Mouse (Mus musculus): ENCODE data around the gene Rerg. TPM values are rescaled to one million over a fixed set of nuclear protein-coding genes. Genes with fewer than 3 reads are reported as not detected.

Gene Rerg
- polyA plus RNA-seq, 1 experiment from 2014 or later = 15.4 TPM

- Histone ChIP-seq H3K4me3 (no peak overlapping the region), H3K27ac (no peak overlapping the region), H3K4me1 (peaks cover 14% of the 10 kb centered on the region), H3K36me3 (no peaks in the 10 kb centered on the region), H3K27me3 (no peaks in the 10 kb centered on the region), H3K4me2 (replicated peaks) (no peak overlapping the region), H3K9ac (no peak overlapping the region), H3K9me3 (no peaks in the 10 kb centered on the region)
- 81% methylated on average over 9 of the region's 9 CpGs for WGBS
- ATAC-seq (ENCODE audit: insufficient number of reproducible peaks, insufficient read depth, low FRiP score, low TSS enrichment) = no peak
These were observed 44.9 kb downstream of the Rerg start for GRCm38 (mm10) chr6:137125433-137125832.

- Histone ChIP-seq H3K4me2 (replicated peaks) (no peak overlapping the region), H3K4me1 (peaks cover 14% of the 10 kb centered on the region), H3K27me3 (no peaks in the 10 kb centered on the region), H3K4me3 (no peak overlapping the region), H3K9me3 (no peaks in the 10 kb centered on the region), H3K27ac (no peak overlapping the region), H3K36me3 (no peaks in the 10 kb centered on the region), H3K9ac (no peak overlapping the region)
- 72% methylated on average over 3 of the region's 3 CpGs for WGBS
- ATAC-seq (ENCODE audit: insufficient number of reproducible peaks, insufficient read depth, low FRiP score, low TSS enrichment) = no peak
These were observed 45.3 kb downstream of the Rerg start for GRCm38 (mm10) chr6:137125006-137125405.

- Histone ChIP-seq H3K27ac (no peak overlapping the region), H3K27me3 (no peaks in the 10 kb centered on the region), H3K9me3 (no peaks in the 10 kb centered on the region), H3K4me3 (no peak overlapping the region), H3K4me1 (no peaks in the 10 kb centered on the region), H3K36me3 (no peaks in the 10 kb centered on the region), H3K9ac (no peak overlapping the region), H3K4me2 (replicated peaks) (no peak overlapping the region)
- no peak for ATAC-seq (ENCODE audit: insufficient number of reproducible peaks, insufficient read depth, low FRiP score, low TSS enrichment)
- WGBS = 75% methylated on average over 1 of the region's 1 CpGs
These were observed 53.3 kb downstream of the Rerg start for GRCm38 (mm10) chr6:137116849-137117473.

- 80% methylated on average over 7 of the region's 7 CpGs for WGBS
- H3K4me2 ChIP-seq (replicated peaks) = no peak overlapping the region
- no peak overlapping the region for H3K9ac ChIP-seq
- no peaks in the 10 kb centered on the region for H3K9me3 ChIP-seq
- no peaks in the 10 kb centered on the region for H3K36me3 ChIP-seq
- no peak overlapping the region for H3K4me3 ChIP-seq
- no peaks in the 10 kb centered on the region for H3K4me1 ChIP-seq
- H3K27ac ChIP-seq = no peak overlapping the region
- H3K27me3 ChIP-seq = no peaks in the 10 kb centered on the region
- ATAC-seq (ENCODE audit: insufficient number of reproducible peaks, insufficient read depth, low FRiP score, low TSS enrichment) = no peak
These were observed 55.4 kb downstream of the Rerg start for GRCm38 (mm10) chr6:137114859-137115258.

GRCm38 (mm10) chr6:137111266-137111813 lies 59.0 kb downstream of the Rerg start:
- no peak for ATAC-seq (ENCODE audit: insufficient number of reproducible peaks, insufficient read depth, low FRiP score, low TSS enrichment)
- Histone ChIP-seq H3K4me3 (no peak overlapping the region), H3K4me2 (replicated peaks) (no peak overlapping the region), H3K9me3 (no peaks in the 10 kb centered on the region), H3K27ac (no peak overlapping the region), H3K36me3 (no peaks in the 10 kb centered on the region), H3K27me3 (no peaks in the 10 kb centered on the region), H3K9ac (no peak overlapping the region), H3K4me1 (no peaks in the 10 kb centered on the region)
- WGBS = 89% methylated on average over 9 of the region's 9 CpGs

GRCm38 (mm10) chr6:137110778-137111174 lies 59.5 kb downstream of the Rerg start:
- Histone ChIP-seq H3K36me3 (no peaks in the 10 kb centered on the region), H3K4me1 (no peaks in the 10 kb centered on the region), H3K4me3 (no peak overlapping the region), H3K27me3 (no peaks in the 10 kb centered on the region), H3K27ac (no peak overlapping the region), H3K9ac (no peak overlapping the region), H3K4me2 (replicated peaks) (no peak overlapping the region), H3K9me3 (no peaks in the 10 kb centered on the region)
- ATAC-seq (ENCODE audit: insufficient number of reproducible peaks, insufficient read depth, low FRiP score, low TSS enrichment) = no peak
- 79% methylated on average over 6 of the region's 6 CpGs for WGBS

- H3K27ac ChIP-seq = no peak overlapping the region
- WGBS = 71% methylated on average over 20 of the region's 20 CpGs
These were observed 60.2 kb downstream of the Rerg start for GRCm38 (mm10) chr6:137109811-137110777.

GRCm38 (mm10) chr6:137105285-137105684 lies 65.0 kb downstream of the Rerg start:
- WGBS = 81% methylated on average over 4 of the region's 4 CpGs
- no peak for ATAC-seq (ENCODE audit: insufficient number of reproducible peaks, insufficient read depth, low FRiP score, low TSS enrichment)

More at GRCm38 (mm10) chr6:137109811-137110777, 60.2 kb downstream of the Rerg start:
- no peak overlapping the region for H3K4me3 ChIP-seq
- no peaks in the 10 kb centered on the region for H3K9me3 ChIP-seq
- no peak overlapping the region for H3K4me2 ChIP-seq (replicated peaks)
- H3K9ac ChIP-seq = no peak overlapping the region
- no peaks in the 10 kb centered on the region for H3K4me1 ChIP-seq
- no peaks in the 10 kb centered on the region for H3K27me3 ChIP-seq
- ATAC-seq (ENCODE audit: insufficient number of reproducible peaks, insufficient read depth, low FRiP score, low TSS enrichment) = no peak
- no peaks in the 10 kb centered on the region for H3K36me3 ChIP-seq

GRCm38 (mm10) chr6:137102662-137103179 lies 67.6 kb downstream of the Rerg start:
- 28% methylated on average over 10 of the region's 10 CpGs for WGBS
- Histone ChIP-seq H3K4me2 (replicated peaks) (no peak overlapping the region), H3K27me3 (no peaks in the 10 kb centered on the region), H3K9ac (no peak overlapping the region), H3K36me3 (no peaks in the 10 kb centered on the region), H3K4me3 (no peak overlapping the region), H3K27ac (no peak overlapping the region), H3K4me1 (peaks cover 19% of the 10 kb centered on the region), H3K9me3 (no peaks in the 10 kb centered on the region)
- ATAC-seq (ENCODE audit: insufficient number of reproducible peaks, insufficient read depth, low FRiP score, low TSS enrichment) = no peak

More at GRCm38 (mm10) chr6:137105285-137105684, 65.0 kb downstream of the Rerg start:
- H3K9me3 ChIP-seq = no peaks in the 10 kb centered on the region
- no peak overlapping the region for H3K4me2 ChIP-seq (replicated peaks)
- no peak overlapping the region for H3K4me3 ChIP-seq
- H3K27ac ChIP-seq = no peak overlapping the region
- no peaks in the 10 kb centered on the region; the same call in 1 of the 2 replicates for H3K4me1 ChIP-seq
- H3K27me3 ChIP-seq = no peaks in the 10 kb centered on the region
- H3K9ac ChIP-seq = no peak overlapping the region
- no peaks in the 10 kb centered on the region for H3K36me3 ChIP-seq

- H3K27ac ChIP-seq = no peak overlapping the region
- peaks cover 20% of the 10 kb centered on the region for H3K4me1 ChIP-seq
- no peak overlapping the region for H3K4me2 ChIP-seq (replicated peaks)
- no peak overlapping the region for H3K9ac ChIP-seq
- H3K36me3 ChIP-seq = no peaks in the 10 kb centered on the region
- no peak for ATAC-seq (ENCODE audit: insufficient number of reproducible peaks, insufficient read depth, low FRiP score, low TSS enrichment)
- H3K4me3 ChIP-seq = no peak overlapping the region
- no peaks in the 10 kb centered on the region for H3K27me3 ChIP-seq
- H3K9me3 ChIP-seq = no peaks in the 10 kb centered on the region
- WGBS = 71% methylated on average over 7 of the region's 7 CpGs
These were observed 68.2 kb downstream of the Rerg start for GRCm38 (mm10) chr6:137101886-137102661.

- Histone ChIP-seq H3K9ac (no peak overlapping the region), H3K27me3 (no peaks in the 10 kb centered on the region), H3K9me3 (no peaks in the 10 kb centered on the region), H3K4me1 (peaks cover 20% of the 10 kb centered on the region), H3K36me3 (no peaks in the 10 kb centered on the region), H3K4me2 (replicated peaks) (no peak overlapping the region), H3K4me3 (no peak overlapping the region), H3K27ac (no peak overlapping the region)
- ATAC-seq (ENCODE audit: insufficient number of reproducible peaks, insufficient read depth, low FRiP score, low TSS enrichment) = no peak
- WGBS = 20% methylated on average over 2 of the region's 2 CpGs
These were observed 70.0 kb downstream of the Rerg start for GRCm38 (mm10) chr6:137100259-137100658.
